Mouse (Mus musculus): ENCODE data around the gene Akt1s1. TPM values are rescaled to one million over a fixed set of nuclear protein-coding genes. Genes with fewer than 3 reads are reported as not detected.

Akt1s1 gene
- polyA plus RNA-seq, 1 experiment = 372 TPM

DNA sequence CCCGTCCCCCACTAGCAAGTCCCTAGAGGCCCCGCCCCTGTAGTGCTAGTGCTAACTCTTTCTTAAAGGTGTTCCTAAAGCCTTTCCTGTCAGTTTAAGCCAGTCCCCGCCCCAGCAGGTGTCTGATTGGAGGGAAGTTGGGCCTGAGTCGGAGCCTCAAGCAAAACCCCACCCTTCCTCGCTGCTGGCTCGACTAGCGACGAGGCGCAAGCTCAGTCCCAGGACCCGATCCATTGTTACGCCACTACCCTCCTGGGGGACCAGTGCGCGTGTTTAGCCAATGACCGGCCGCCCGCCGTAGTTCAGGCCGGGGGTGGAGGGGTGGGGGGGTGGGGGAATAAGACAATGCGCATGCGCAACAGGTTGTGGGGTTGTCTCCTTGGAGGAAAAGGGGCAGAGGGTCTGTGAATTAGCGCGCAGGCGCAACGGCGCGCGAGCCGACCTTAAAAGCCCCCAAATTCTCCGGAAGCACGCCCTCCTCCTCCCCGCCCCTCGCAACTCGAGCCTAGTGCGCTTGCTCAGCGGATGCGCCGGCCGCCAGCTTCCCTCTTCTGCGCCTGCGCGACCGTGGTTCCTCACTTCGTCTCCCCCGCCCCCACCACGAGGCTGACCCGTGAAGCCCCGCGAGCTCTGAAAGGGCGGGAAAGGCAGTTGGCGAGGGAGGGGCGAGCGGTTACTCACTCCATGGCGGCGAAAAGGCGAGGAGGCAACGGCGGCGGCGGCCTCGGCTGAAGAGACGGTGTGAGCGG lies 32.9 kb upstream of the Akt1s1 start, which contains the start of the genes Nup62 and Il4i1:
TSS of gene Nup62 (plus strand) at position 368 of the 749 bp plus-strand sequence.
TSS of gene Il4i1 (plus strand) at position 667 of the 749 bp plus-strand sequence.
- TF ChIP-seq GATA1 (IDR thresholded peaks at IDR 0.05; ENCODE audit: borderline replicate concordance, low read length) = no peak
- TF ChIP-seq FLI1 (IDR thresholded peaks at IDR 0.05; ENCODE audit: low read length) = peak; percentile 26; the same call in 1 of the 2 replicates
- peak within 1 kb of the TSS; percentile 98 for H3K4me3 ChIP-seq (replicated peaks)
- H3K9me3 ChIP-seq = no peaks in the 10 kb centered on the region
- H3K36me3 ChIP-seq (replicated peaks; ENCODE audit: low read length) = peaks cover 66% of the 10 kb centered on the region
- no peaks in the 10 kb centered on the region for H3K27me3 ChIP-seq (replicated peaks)
- peaks cover 67% of the 10 kb centered on the region for H3K4me1 ChIP-seq

DNA sequence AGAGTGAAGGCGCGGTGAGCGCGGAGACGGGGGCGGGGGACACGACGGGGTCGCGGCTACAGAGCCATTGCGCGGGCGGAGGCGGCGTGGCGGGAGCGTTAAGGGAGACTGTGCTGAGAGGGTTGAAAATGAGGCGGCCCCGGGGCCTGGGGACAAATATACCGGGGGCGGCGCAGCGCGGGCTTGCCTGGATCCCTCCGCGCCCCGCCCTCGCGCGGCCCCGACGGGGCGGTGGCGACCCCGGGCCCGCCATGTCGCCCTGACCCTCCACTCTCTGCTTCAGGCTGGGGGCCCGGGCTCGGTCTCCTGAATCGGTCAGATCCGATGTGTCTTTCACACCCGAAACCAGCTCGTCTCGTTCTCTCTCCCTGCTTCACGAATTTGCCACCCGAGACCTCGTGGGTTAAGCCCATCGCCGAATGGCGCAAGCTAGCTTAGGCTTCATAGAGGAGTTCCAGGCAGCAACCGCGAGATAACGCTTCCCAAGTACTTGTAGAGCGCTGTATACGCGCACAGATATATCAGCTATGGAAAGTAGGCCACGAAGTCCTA lies 32.2 kb upstream of the Akt1s1 start, which contains the start of gene Atf5:
TSS of gene Atf5 (minus strand) at position 189 of the 552 bp plus-strand sequence.
- Histone ChIP-seq H3K4me3 (replicated peaks) (peak within 1 kb of the TSS; percentile 98), H3K27me3 (replicated peaks) (no peaks in the 10 kb centered on the region), H3K36me3 (replicated peaks; ENCODE audit: low read length) (peaks cover 66% of the 10 kb centered on the region), H3K4me1 (peaks cover 72% of the 10 kb centered on the region), H3K9me3 (no peaks in the 10 kb centered on the region)
- TF ChIP-seq GATA1 (IDR thresholded peaks at IDR 0.05; ENCODE audit: borderline replicate concordance, low read length) (no peak), FLI1 (IDR thresholded peaks at IDR 0.05; ENCODE audit: low read length) (no peak)

DNA sequence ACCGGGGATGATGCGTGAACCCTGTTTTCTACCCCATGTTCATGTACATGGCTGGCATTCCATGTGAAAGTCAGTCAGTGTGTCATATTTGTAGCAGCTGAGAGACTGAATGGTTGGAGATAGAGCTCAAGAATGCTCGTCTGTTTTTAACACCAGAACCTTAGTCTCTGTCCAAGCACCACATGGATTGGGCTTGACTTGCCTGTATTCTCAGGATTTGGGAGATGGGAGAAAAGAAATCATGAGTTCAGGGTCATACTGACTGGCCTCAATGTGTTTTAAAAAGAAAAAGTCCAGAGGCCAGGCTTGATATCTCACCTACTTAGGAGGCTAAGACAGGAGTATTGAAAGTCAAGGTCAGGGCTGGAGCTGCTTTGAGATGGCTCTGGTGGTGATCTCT lies 31.4 kb upstream of the Akt1s1 start:
- Histone ChIP-seq H3K36me3 (replicated peaks; ENCODE audit: low read length) (peaks cover 63% of the 10 kb centered on the region), H3K9me3 (no peaks in the 10 kb centered on the region), H3K27me3 (replicated peaks) (no peaks in the 10 kb centered on the region), H3K4me3 (replicated peaks) (peak overlapping the region; percentile 98), H3K4me1 (peaks cover 75% of the 10 kb centered on the region)
- TF ChIP-seq FLI1 (IDR thresholded peaks at IDR 0.05; ENCODE audit: low read length) (no peak), GATA1 (IDR thresholded peaks at IDR 0.05; ENCODE audit: borderline replicate concordance, low read length) (no peak)

DNA sequence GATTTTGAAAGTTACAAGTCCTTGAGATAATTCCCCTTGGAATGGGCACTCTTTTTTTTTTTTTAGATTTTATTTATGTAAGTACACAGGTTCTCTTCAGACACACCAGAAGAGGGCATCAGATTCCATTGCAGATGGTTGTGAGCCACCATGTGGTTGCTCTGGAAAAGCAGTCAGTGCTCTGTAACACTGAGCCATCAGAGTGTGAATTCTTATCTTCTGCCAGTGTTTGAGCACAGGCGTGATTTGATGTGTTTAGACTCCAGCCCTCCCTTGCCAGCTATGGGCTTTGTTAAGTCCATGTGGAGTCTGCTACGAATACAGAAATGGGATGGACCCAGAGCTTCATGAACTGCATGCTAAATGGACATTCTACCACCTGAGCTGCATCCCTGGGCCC lies 30.6 kb upstream of the Akt1s1 start:
- Histone ChIP-seq H3K27me3 (replicated peaks) (no peaks in the 10 kb centered on the region), H3K4me3 (replicated peaks) (peak overlapping the region; percentile 98), H3K4me1 (peaks cover 75% of the 10 kb centered on the region), H3K36me3 (replicated peaks; ENCODE audit: low read length) (peaks cover 62% of the 10 kb centered on the region), H3K9me3 (no peaks in the 10 kb centered on the region)
- TF ChIP-seq FLI1 (IDR thresholded peaks at IDR 0.05; ENCODE audit: low read length) = no peak
- TF ChIP-seq GATA1 (IDR thresholded peaks at IDR 0.05; ENCODE audit: borderline replicate concordance, low read length) = no peak

DNA sequence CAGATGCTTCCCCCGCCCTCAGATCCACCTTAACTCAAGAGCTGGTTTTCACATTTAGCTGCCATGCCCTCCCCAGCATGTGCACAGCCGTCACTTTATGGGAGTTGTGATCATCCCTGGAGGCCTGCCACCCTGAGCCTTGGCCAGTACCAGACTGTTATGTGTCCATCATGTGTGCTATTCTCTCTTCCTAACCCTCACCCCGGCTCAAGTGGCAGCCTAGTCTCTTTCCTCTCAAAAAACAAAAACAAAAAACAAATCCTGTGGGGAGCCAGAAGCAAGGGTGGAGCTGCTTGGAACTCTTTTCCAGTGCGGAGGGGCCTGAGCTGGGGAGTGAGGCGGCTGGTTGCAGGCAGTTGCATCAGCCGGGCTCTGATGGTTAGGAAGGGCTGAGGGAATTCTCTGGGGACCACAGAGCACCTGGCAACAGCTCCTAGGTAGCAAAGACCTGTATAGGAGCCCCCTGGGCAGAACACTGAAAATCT lies 30.0 kb upstream of the Akt1s1 start:
- Histone ChIP-seq H3K9me3 (no peaks in the 10 kb centered on the region), H3K36me3 (replicated peaks; ENCODE audit: low read length) (peaks cover 62% of the 10 kb centered on the region), H3K27me3 (replicated peaks) (no peaks in the 10 kb centered on the region), H3K4me3 (replicated peaks) (peak overlapping the region; percentile 98), H3K4me1 (peaks cover 82% of the 10 kb centered on the region)
- TF ChIP-seq GATA1 (IDR thresholded peaks at IDR 0.05; ENCODE audit: borderline replicate concordance, low read length) (no peak), FLI1 (IDR thresholded peaks at IDR 0.05; ENCODE audit: low read length) (no peak)

DNA sequence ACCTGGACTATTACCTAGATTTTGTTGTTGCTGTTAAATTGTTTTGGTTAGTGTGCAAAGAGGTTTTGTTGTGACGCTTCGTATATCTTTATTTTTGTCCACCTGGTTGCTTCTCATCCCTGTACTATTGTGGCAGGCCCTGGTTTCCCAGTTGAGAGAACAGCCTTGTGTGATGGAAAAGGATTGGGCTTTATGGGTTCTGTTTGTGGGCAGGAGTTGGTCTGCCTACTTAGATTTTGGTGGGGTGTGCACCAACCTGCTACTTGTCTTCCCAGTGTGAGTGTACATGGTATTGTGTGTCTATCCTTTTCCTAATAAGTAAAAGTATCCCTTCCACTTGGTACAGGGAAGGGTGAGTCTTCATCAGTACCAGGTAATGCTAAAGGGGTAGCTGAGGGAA lies 29.4 kb upstream of the Akt1s1 start:
- H3K9me3 ChIP-seq = no peaks in the 10 kb centered on the region
- no peaks in the 10 kb centered on the region for H3K27me3 ChIP-seq (replicated peaks)
- H3K36me3 ChIP-seq (replicated peaks; ENCODE audit: low read length) = peaks cover 58% of the 10 kb centered on the region
- H3K4me3 ChIP-seq (replicated peaks) = peak overlapping the region; percentile 98
- H3K4me1 ChIP-seq = peaks cover 82% of the 10 kb centered on the region
- TF ChIP-seq GATA1 (IDR thresholded peaks at IDR 0.05; ENCODE audit: borderline replicate concordance, low read length) (no peak), FLI1 (IDR thresholded peaks at IDR 0.05; ENCODE audit: low read length) (no peak)

DNA sequence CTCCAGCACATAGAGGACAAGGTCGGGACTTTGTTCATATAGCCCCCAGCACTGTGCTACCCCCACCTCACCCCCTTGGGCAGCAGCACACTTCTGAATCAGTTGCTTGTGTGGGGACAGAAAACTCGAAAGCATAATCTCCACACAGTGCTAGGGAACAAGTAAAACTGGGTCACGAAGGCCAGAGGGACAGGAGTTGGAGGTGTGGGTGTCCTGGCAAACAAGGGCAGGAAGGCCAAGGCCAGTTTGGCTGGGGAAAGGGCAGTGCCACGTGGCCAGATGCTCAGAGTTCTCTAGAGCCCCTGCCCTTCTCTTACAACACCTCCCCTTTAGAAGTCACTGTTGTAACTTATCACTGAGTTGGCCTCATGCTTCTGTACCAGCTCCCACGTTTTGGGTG lies 28.9 kb upstream of the Akt1s1 start:
- H3K36me3 ChIP-seq (replicated peaks; ENCODE audit: low read length) = peaks cover 57% of the 10 kb centered on the region
- peaks cover 82% of the 10 kb centered on the region for H3K4me1 ChIP-seq

DNA sequence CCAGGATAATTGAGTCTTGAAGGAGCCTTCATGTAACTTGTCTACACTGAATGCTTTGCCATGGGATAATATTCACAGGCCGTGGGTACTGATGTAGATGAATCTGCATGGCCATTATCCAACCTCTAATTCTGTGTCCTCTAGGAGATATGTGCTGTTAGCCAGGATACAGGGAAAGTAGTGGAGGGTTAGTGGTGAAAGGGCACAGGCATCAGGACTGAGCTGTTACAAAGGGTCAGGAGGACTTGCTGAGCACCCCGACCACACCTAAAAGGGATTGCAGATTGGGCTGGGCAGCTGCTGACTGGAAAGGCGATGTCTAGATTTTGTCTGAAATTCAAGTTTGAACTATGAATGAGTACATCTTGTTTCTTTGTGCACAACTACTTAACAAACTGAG lies 28.3 kb upstream of the Akt1s1 start:
- no peaks in the 10 kb centered on the region for H3K9me3 ChIP-seq
- H3K27me3 ChIP-seq (replicated peaks) = no peaks in the 10 kb centered on the region
- TF ChIP-seq FLI1 (IDR thresholded peaks at IDR 0.05; ENCODE audit: low read length) (no peak), GATA1 (IDR thresholded peaks at IDR 0.05; ENCODE audit: borderline replicate concordance, low read length) (no peak)
- H3K4me1 ChIP-seq = peaks cover 82% of the 10 kb centered on the region
- peaks cover 60% of the 10 kb centered on the region for H3K36me3 ChIP-seq (replicated peaks; ENCODE audit: low read length)
- peak overlapping the region; percentile 35 for H3K4me3 ChIP-seq (replicated peaks)

More for the DNA sequence above, 28.9 kb upstream of the Akt1s1 start:
- peak overlapping the region; percentile 98 for H3K4me3 ChIP-seq (replicated peaks)
- TF ChIP-seq GATA1 (IDR thresholded peaks at IDR 0.05; ENCODE audit: borderline replicate concordance, low read length) (no peak), FLI1 (IDR thresholded peaks at IDR 0.05; ENCODE audit: low read length) (no peak)
- H3K27me3 ChIP-seq (replicated peaks) = no peaks in the 10 kb centered on the region
- no peaks in the 10 kb centered on the region for H3K9me3 ChIP-seq

DNA sequence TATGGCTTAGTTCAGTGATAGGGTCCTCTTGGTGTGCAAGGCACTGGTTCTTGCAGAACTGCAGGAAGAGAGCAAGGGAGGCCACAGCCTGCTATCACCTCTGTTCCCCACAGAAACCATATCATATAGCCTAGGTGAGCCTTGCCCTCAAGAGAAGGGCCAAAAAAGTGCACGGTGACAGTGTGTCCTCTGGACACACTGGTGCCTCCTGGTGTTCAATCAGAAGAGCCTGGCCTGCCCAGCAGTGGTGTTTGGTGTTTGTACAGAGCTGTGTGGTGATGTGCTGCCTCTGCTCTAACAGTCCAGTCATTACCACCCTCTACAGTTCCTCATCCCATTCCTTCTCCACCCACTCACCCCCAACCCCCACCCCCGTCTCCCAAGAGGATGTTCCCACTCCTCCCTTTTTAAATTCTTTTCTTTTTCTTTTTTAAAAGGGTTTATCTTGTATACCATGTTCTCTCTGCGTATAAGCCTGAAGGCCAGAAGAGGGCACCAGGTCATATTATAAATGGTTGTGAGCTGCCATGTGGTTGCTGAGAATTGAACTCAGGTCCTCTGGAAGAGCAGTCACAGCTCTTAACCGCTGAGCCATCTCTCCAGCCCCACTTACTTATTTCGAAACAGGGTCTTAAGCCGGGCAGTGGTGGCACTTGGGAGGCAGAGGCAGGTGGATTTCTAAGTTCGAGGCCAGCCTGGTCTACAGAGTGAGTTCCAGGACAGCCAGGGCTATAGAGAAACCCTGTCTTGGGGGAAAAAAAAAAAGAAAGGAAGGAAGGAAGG lies 26.9 kb upstream of the Akt1s1 start:
- peaks cover 72% of the 10 kb centered on the region for H3K36me3 ChIP-seq (replicated peaks; ENCODE audit: low read length)
- H3K4me3 ChIP-seq (replicated peaks) = peak overlapping the region; percentile 56
- H3K4me1 ChIP-seq = peaks cover 95% of the 10 kb centered on the region
- no peaks in the 10 kb centered on the region for H3K9me3 ChIP-seq
- no peaks in the 10 kb centered on the region for H3K27me3 ChIP-seq (replicated peaks)
- TF ChIP-seq FLI1 (IDR thresholded peaks at IDR 0.05; ENCODE audit: low read length) (no peak), GATA1 (IDR thresholded peaks at IDR 0.05; ENCODE audit: borderline replicate concordance, low read length) (no peak)

All from megakaryocyte, embryonic 14.5 days (primary cell).